Mouse (Mus musculus): ENCODE data around the gene Klhl8.

The Klhl8 gene

GRCm38 (mm10) chr5:103916595-103917356 is 5.7 kb upstream of the Klhl8 start:
- no peak for DNase-seq (ENCODE audit: low spot score in 2 of 2)

- no peak for DNase-seq (ENCODE audit: low spot score in 2 of 2)
Measured at GRCm38 (mm10) chr5:103914335-103915226, 3.5 kb upstream of the Klhl8 start.

DNA sequence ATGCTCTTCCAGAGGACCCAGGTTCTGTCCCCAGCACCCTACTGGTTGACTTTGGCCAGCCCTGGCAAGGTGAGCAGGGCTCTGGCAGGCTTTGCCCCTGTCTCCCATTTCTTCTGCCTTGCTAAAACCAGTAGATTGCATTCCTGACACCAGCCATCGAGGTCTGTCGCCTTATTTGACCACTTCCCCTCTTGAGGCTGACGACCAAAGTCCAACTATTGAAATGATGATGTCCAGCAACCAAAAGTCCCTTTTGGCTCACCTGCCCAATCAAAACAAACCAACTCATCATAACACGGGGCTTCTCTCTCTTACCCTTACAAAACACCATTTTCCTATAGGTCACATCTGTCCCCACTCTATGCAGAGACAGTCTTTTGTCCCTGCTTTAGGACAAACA is 2.1 kb upstream of the Klhl8 start:
- DNase-seq (ENCODE audit: low spot score in 2 of 2), result no peak

- DNase-seq (ENCODE audit: low spot score in 2 of 2), result no peak
Measured at GRCm38 (mm10) chr5:103911555-103911954, 496 bp upstream of the Klhl8 start.

- no peak for DNase-seq (ENCODE audit: low spot score in 2 of 2)
Measured at GRCm38 (mm10) chr5:103910156-103910555, 903 bp downstream of the Klhl8 start.

- DNase-seq (ENCODE audit: low spot score in 2 of 2), result no peak
Measured at GRCm38 (mm10) chr5:103909466-103909865, 1.6 kb downstream of the Klhl8 start.

- DNase-seq (ENCODE audit: low spot score in 2 of 2), result no peak
Measured at GRCm38 (mm10) chr5:103908851-103909250, 2.2 kb downstream of the Klhl8 start.

DNA sequence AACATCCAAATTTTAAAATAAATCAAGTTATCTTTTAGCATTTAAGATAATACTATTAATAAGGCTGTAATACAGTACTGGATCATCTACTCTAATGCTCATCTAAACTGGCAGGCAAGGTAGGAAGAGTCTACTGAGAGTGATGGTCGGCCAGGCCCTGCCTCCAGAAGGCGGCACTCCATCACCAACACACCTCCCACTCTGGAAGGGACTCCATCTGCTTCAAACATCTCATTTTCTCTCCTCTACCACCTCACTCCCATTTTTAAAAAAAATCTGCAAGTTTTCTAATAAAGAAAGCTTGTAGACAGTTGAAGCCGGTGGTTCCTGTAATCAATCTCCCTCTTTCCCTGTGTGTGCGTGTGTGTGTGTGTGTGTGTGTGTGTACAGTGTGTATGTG is 3.2 kb downstream of the Klhl8 start:
- no peak for DNase-seq (ENCODE audit: low spot score in 2 of 2)

GRCm38 (mm10) chr5:103906173-103906572 is 4.9 kb downstream of the Klhl8 start:
- no peak for DNase-seq (ENCODE audit: low spot score in 2 of 2)

DNA sequence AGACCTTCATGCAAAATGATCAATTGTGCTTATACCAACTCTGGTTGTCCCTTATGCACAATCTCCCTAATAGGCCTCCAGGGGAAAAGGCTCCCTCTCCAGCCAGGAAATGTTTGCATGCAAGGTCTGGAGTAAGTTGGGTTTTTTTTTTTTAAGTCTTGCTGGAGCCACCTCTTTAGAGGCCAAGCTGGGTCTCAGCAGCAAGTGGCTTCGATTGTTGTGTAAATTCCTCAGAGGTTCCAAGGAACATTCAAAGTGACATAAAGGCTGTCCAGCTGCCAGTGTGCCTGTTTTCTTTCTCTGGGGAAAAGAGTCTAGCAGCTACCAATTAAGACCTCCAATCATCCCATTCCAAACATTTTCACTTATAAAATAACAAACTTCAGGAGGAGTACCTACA is 12.7 kb downstream of the Klhl8 start:
- no peak for DNase-seq (ENCODE audit: low spot score in 2 of 2)

- no peak for DNase-seq (ENCODE audit: low spot score in 2 of 2)
Measured at GRCm38 (mm10) chr5:103889766-103890165, 21.3 kb downstream of the Klhl8 start.

- no peak for DNase-seq (ENCODE audit: low spot score in 2 of 2)
Measured at GRCm38 (mm10) chr5:103863759-103864158, 47.3 kb downstream of the Klhl8 start.

GRCm38 (mm10) chr5:103860622-103861021 is 50.4 kb downstream of the Klhl8 start:
- DNase-seq (ENCODE audit: low spot score in 2 of 2), result no peak

GRCm38 (mm10) chr5:103857151-103857550 is 53.9 kb downstream of the Klhl8 start:
- DNase-seq (ENCODE audit: low spot score in 2 of 2), result no peak

DNA sequence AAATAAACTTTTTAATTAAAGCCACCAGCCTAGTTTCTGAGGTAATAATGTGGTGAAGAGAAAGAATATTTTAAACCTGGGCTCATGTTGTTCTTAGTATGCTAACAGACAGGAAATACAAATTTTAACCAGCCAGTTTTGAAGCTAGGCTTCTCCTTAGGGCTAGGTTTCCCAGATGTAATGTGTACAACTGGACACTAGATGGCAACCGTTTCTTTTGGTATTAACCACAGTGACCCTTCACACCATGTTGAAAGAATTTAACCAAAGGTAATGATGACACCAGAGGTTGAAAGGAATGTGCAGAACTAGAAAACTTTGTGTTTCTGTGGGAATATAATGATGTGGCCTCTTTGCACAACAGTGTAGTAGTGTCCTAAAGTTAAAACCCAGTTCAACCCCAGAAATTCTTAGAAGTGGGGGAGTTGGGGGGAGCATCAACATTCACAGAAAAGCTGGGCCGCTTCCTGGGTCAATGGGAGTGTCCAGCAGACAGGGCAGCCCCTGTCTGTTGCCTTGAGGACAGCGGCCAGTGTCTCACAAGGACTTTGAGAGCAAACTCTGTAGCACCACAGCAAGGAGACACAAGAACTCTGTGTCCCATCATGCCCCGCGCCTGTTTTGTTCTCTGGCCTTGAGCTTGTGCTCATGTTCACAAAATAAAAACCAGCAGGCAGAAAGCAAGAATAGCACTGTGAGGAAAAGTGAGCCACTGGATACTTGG is 54.6 kb downstream of the Klhl8 start:
- no peak for DNase-seq (ENCODE audit: low spot score in 2 of 2)

GRCm38 (mm10) chr5:103855483-103856211 is 55.4 kb downstream of the Klhl8 start:
- DNase-seq (ENCODE audit: low spot score in 2 of 2), result no peak

- DNase-seq (ENCODE audit: low spot score in 2 of 2), result no peak
Measured at GRCm38 (mm10) chr5:103854807-103855194, 56.3 kb downstream of the Klhl8 start.

DNA sequence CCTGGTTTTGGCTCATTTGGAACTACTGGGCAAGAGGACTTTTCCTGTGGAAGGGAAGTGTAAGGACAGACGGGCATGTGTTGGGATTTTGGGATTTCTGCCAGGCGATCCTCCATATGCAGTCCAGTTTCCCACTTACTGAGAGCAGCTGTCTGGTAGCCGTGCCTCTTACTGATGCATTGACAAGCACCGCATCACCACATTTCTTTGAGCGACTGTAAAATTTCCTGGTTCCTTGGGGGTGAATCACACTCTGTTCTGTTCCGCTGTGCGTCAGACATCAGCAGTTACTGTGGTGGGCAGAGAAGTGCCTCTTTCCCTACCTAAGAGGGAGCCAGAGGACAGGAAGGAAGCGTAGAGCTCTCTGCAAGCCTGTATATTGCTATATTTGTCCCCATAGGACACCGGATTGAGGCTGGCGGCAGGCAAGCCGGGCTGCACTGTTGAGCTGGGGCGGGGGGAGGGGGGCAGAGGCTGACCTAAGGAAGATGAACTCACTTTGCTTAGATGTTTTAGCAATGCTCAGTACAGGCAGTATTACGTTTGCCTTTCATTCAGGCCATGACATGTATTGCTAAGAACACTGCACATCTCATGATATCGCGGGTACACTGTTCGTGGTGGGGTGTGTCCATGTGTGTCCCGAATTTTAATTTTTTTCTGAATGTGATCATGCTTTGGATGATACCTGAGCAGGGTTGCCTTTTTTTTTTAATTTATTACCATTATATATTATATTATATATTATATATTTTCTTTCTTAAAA is 56.8 kb downstream of the Klhl8 start:
- DNase-seq (ENCODE audit: low spot score in 2 of 2), result no peak

DNA sequence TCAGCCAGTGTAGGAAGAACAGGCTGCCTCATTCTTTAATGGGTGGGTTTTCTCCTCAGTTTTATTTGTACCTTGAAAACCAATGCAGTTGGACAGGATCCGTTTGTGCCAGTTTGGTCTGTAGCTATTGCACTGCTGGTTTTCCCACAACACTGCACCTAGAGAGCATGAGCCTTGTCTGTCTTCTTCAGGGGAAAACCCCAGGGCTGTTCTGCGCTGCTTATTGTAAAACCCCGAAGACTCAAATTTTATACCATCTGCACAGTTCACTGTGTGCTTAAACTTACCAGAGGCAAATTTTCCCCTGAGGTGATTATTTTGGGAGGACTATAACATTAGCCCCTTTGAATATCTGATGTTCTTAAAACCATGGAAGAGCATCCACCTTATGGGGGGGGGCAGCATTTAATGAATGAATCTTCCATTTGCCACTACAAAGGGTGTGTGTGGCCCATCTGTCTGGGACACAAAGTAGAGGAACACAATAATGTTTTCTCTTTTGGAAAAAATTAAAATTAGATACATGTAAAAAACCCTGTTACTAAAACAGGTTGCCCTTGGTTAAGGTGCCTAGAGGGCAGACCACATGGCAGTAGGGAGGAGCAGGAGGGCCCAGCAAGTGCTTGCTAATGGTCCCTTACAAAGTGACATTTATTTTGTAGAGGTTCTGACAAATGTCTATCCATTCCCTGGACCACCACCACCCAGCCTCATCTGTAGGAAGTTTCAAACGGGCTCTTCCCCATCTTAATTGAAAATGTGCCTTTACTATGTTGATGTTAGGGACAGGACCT is 58.1 kb downstream of the Klhl8 start:
- DNase-seq (ENCODE audit: low spot score in 2 of 2), result no peak

DNA sequence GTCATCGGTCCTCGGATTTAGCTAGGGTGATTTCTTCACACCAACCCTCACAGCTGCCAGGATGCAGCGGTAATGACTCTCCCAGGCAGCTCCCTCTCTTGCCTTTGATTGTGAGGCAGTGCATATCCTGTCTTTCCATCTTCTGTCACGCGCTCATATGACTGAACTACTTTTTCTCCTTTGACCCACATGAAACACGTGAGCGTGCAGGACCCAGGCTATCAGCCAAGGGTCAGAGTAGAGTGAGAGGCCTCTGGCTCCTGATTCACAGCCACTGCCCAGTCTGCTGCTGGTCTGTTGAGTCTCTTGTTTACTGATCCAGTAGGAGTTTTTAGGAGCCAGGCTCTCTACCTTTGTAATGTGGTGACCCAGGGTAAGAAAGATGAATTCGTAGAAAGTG is 62.5 kb downstream of the Klhl8 start:
- no peak for DNase-seq (ENCODE audit: low spot score in 2 of 2)

Measured in spleen, postnatal 10 days (tissue).